Mouse (Mus musculus) lung, adult 2 months (tissue): Measurements from ENCODE around the gene Gli3.

Experiments
- CTCF ChIP-seq: fragments of 200-500 bp; IDR thresholded peaks from 2 replicates; pipeline ENCODE4 v1.5.1; 2011; ENCODE audit warnings: mild to moderate bottlenecking, low read length, control low read depth; ENCODE audit not compliant: insufficient read depth
- POLR2A ChIP-seq: fragments of 200-500 bp; IDR thresholded peaks from 2 replicates; pipeline ENCODE4 v1.6.1; 2011; ENCODE audit warnings: low read depth, mild to moderate bottlenecking, control low read depth, low read length, borderline replicate concordance; ENCODE audit errors: extremely low read depth

DNA sequence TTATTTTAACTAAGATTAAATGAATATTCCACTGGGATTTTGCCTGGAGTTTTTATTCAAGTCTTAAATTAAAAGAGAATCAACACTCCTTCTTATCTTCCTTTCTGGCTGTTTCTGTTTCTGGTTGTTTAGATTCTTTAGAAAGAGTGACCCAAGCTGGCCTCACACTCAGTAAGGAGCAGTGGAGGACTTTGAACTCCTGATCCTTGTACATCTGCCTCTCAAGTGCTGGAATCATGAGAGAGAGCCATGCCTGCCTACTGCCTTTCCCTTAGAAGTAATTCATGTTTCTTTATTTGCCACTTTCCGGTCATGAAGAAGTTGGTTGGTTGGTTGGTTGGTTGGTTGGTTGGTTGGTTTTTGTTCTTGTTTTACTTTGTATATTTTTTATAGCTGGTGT, 218.5 kb downstream of the Gli3 start:
- TF ChIP-seq CTCF (no peak), POLR2A (no peak)
